Mouse (Mus musculus): Measurements from ENCODE around the gene Tpx2. TPM values are rescaled to one million over a fixed set of nuclear protein-coding genes. Genes with fewer than 3 reads are reported as not detected.
A peak's percentile ranks its signal among the peaks of the same experiment; 100 is the strongest.

Gene Tpx2
- polyA plus RNA-seq, 1 experiment: 183 TPM

DNA sequence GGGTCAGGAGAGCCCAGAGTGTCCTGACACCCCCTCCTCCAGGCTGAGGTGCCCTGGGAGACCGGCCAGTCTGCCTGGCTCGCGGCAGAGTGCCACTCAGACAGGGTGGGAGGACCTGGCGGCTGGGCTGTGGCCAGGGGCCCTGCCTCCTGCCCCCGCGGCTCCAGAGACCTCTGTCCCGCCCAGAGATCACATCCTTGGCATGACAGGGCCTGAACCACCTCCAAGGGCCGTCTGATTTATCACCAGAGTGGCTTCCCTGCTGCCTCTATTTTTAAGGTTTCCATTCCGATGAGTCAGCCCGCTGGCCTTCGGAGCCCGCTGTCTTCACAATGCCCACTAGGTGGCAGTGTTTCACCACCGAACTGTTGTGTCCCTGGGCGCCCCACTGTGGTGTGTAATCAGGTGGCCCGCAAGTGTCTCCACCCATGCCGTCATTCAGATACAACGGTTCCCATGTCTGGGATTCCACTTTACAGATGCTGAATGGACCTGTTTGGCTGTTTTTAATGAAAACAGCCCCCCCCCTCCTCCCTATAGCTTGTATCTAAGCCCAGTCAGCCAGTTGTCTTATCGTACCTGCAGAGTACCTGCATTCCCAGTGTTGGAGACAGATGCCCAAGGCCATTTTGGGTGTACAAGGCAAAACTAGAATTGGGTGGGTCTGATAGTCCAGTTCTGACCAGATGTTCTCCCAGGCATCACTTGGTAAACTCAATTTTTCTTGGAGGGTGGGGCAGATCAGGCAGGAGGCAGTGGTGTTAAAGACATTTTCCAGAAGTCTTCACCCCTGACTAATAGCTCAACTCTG, 66.8 kb downstream of the Tpx2 start:
- no peaks in the 10 kb centered on the region for H3K4me1 ChIP-seq (ENCODE audit: control insufficient read depth, insufficient read depth, low read length)
- H3K9me3 ChIP-seq (replicated peaks; ENCODE audit: control insufficient read depth, insufficient read depth, low read length, poor library complexity, severe bottlenecking): no peaks in the 10 kb centered on the region
- H3K36me3 ChIP-seq (ENCODE audit: control insufficient read depth, insufficient read depth, low read length, poor library complexity, severe bottlenecking): no peaks in the 10 kb centered on the region
- H3K27me3 ChIP-seq (ENCODE audit: control insufficient read depth, insufficient read depth, low read length, poor library complexity, severe bottlenecking): no peaks in the 10 kb centered on the region
- H3K9ac ChIP-seq (ENCODE audit: low read depth, poor library complexity, severe bottlenecking): no peak overlapping the region
- no peak overlapping the region for H3K4me3 ChIP-seq (ENCODE audit: low read depth, low read length)
- no peak overlapping the region for H3K27ac ChIP-seq (ENCODE audit: insufficient read depth, low read length)
- TF ChIP-seq POLR2A (IDR thresholded peaks at IDR 0.05; ENCODE audit: insufficient read depth, low read length): no peak
- no peak for TF ChIP-seq EP300 (IDR thresholded peaks at IDR 0.05; ENCODE audit: insufficient read depth, low read depth, low read length)
- TF ChIP-seq CTCF (IDR thresholded peaks at IDR 0.05; ENCODE audit: low read depth, low read length): peak; percentile 95

- no peaks in the 10 kb centered on the region for H3K9me3 ChIP-seq (replicated peaks; ENCODE audit: control insufficient read depth, insufficient read depth, low read length, poor library complexity, severe bottlenecking)
- H3K9ac ChIP-seq (ENCODE audit: low read depth, poor library complexity, severe bottlenecking): no peak overlapping the region
- no peak overlapping the region for H3K27ac ChIP-seq (ENCODE audit: insufficient read depth, low read length)
- no peaks in the 10 kb centered on the region for H3K36me3 ChIP-seq (ENCODE audit: control insufficient read depth, insufficient read depth, low read length, poor library complexity, severe bottlenecking)
- TF ChIP-seq EP300 (IDR thresholded peaks at IDR 0.05; ENCODE audit: insufficient read depth, low read depth, low read length) (no peak), CTCF (IDR thresholded peaks at IDR 0.05; ENCODE audit: low read depth, low read length) (no peak), POLR2A (IDR thresholded peaks at IDR 0.05; ENCODE audit: insufficient read depth, low read length) (no peak)
- H3K4me1 ChIP-seq (ENCODE audit: control insufficient read depth, insufficient read depth, low read length): no peaks in the 10 kb centered on the region
- no peak overlapping the region for H3K4me3 ChIP-seq (ENCODE audit: low read depth, low read length)
- H3K27me3 ChIP-seq (ENCODE audit: control insufficient read depth, insufficient read depth, low read length, poor library complexity, severe bottlenecking): no peaks in the 10 kb centered on the region
Observed at GRCm38 (mm10) chr2:152915453-152915852, 67.7 kb downstream of the Tpx2 start.

DNA sequence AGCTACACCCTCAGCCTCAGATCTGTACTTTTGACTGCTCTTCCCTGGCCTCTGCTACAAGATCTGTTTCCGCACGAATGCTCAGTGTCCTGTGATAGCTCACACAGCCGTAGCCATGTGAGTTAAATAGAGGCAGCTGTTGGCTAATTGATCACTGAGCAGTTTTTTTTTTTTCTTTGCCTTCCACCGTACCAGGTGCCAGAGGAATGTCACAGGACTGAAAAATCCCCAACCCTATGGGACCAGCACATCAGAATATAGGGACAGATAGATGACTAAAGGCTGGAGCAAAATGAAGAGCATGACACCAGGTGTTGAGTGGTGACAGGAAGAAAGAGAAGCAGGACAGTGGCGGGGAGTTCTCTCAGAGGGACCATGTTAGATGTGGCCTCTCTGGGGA, 68.3 kb downstream of the Tpx2 start:
- H3K4me1 ChIP-seq (ENCODE audit: control insufficient read depth, insufficient read depth, low read length): no peaks in the 10 kb centered on the region
- H3K9ac ChIP-seq (ENCODE audit: low read depth, poor library complexity, severe bottlenecking): no peak overlapping the region
- H3K27ac ChIP-seq (ENCODE audit: insufficient read depth, low read length): no peak overlapping the region
- no peak overlapping the region for H3K4me3 ChIP-seq (ENCODE audit: low read depth, low read length)
- TF ChIP-seq POLR2A (IDR thresholded peaks at IDR 0.05; ENCODE audit: insufficient read depth, low read length) (no peak), CTCF (IDR thresholded peaks at IDR 0.05; ENCODE audit: low read depth, low read length) (no peak), EP300 (IDR thresholded peaks at IDR 0.05; ENCODE audit: insufficient read depth, low read depth, low read length) (no peak)
- H3K36me3 ChIP-seq (ENCODE audit: control insufficient read depth, insufficient read depth, low read length, poor library complexity, severe bottlenecking): no peaks in the 10 kb centered on the region
- no peaks in the 10 kb centered on the region for H3K27me3 ChIP-seq (ENCODE audit: control insufficient read depth, insufficient read depth, low read length, poor library complexity, severe bottlenecking)
- H3K9me3 ChIP-seq (replicated peaks; ENCODE audit: control insufficient read depth, insufficient read depth, low read length, poor library complexity, severe bottlenecking): no peaks in the 10 kb centered on the region

GRCm38 (mm10) chr2:152917671-152918070, 69.9 kb downstream of the Tpx2 start:
- Histone ChIP-seq H3K36me3 (ENCODE audit: control insufficient read depth, insufficient read depth, low read length, poor library complexity, severe bottlenecking) (no peaks in the 10 kb centered on the region), H3K9ac (ENCODE audit: low read depth, poor library complexity, severe bottlenecking) (no peak overlapping the region), H3K4me1 (ENCODE audit: control insufficient read depth, insufficient read depth, low read length) (no peaks in the 10 kb centered on the region)

GRCm38 (mm10) chr2:152922376-152922775, 74.6 kb downstream of the Tpx2 start:
- TF ChIP-seq POLR2A (IDR thresholded peaks at IDR 0.05; ENCODE audit: insufficient read depth, low read length) (no peak), CTCF (IDR thresholded peaks at IDR 0.05; ENCODE audit: low read depth, low read length) (peak; percentile 5)
- H3K9ac ChIP-seq (ENCODE audit: low read depth, poor library complexity, severe bottlenecking): no peak overlapping the region
- H3K4me3 ChIP-seq (ENCODE audit: low read depth, low read length): no peak overlapping the region
- H3K9me3 ChIP-seq (replicated peaks; ENCODE audit: control insufficient read depth, insufficient read depth, low read length, poor library complexity, severe bottlenecking): no peaks in the 10 kb centered on the region
- no peaks in the 10 kb centered on the region for H3K36me3 ChIP-seq (ENCODE audit: control insufficient read depth, insufficient read depth, low read length, poor library complexity, severe bottlenecking)
- no peaks in the 10 kb centered on the region for H3K27me3 ChIP-seq (ENCODE audit: control insufficient read depth, insufficient read depth, low read length, poor library complexity, severe bottlenecking)
- H3K27ac ChIP-seq (ENCODE audit: insufficient read depth, low read length): no peak overlapping the region
- H3K4me1 ChIP-seq (ENCODE audit: control insufficient read depth, insufficient read depth, low read length): no peaks in the 10 kb centered on the region

More at GRCm38 (mm10) chr2:152917671-152918070, 69.9 kb downstream of the Tpx2 start:
- no peaks in the 10 kb centered on the region for H3K9me3 ChIP-seq (replicated peaks; ENCODE audit: control insufficient read depth, insufficient read depth, low read length, poor library complexity, severe bottlenecking)
- no peak for TF ChIP-seq EP300 (IDR thresholded peaks at IDR 0.05; ENCODE audit: insufficient read depth, low read depth, low read length)
- TF ChIP-seq POLR2A (IDR thresholded peaks at IDR 0.05; ENCODE audit: insufficient read depth, low read length): no peak
- TF ChIP-seq CTCF (IDR thresholded peaks at IDR 0.05; ENCODE audit: low read depth, low read length): no peak
- H3K27ac ChIP-seq (ENCODE audit: insufficient read depth, low read length): no peak overlapping the region
- H3K27me3 ChIP-seq (ENCODE audit: control insufficient read depth, insufficient read depth, low read length, poor library complexity, severe bottlenecking): no peaks in the 10 kb centered on the region
- H3K4me3 ChIP-seq (ENCODE audit: low read depth, low read length): no peak overlapping the region

DNA sequence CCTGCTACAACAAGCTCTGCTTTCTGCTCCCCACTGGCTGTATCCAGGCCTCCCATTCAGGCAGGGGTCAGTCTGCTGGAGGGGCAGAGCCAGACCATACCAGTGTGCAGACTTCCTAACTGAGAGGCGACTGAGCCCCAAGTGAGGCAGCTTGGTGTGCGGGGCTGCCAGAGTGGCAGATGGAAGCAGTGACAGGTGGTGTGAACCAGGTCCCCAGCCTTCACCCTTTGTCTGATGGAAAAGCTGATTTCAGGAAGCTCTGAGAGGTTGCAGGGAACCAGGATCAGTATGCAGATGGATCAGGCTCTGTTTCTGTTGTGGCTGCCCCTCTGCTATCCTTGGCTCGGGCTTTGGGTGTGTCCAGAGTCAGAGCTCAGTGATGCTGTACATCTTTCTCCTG, 75.9 kb downstream of the Tpx2 start:
- Histone ChIP-seq H3K4me1 (ENCODE audit: control insufficient read depth, insufficient read depth, low read length) (no peaks in the 10 kb centered on the region), H3K36me3 (ENCODE audit: control insufficient read depth, insufficient read depth, low read length, poor library complexity, severe bottlenecking) (no peaks in the 10 kb centered on the region), H3K27me3 (ENCODE audit: control insufficient read depth, insufficient read depth, low read length, poor library complexity, severe bottlenecking) (no peaks in the 10 kb centered on the region), H3K4me3 (ENCODE audit: low read depth, low read length) (no peak overlapping the region), H3K27ac (ENCODE audit: insufficient read depth, low read length) (no peak overlapping the region), H3K9ac (ENCODE audit: low read depth, poor library complexity, severe bottlenecking) (no peak overlapping the region), H3K9me3 (replicated peaks; ENCODE audit: control insufficient read depth, insufficient read depth, low read length, poor library complexity, severe bottlenecking) (no peaks in the 10 kb centered on the region)
- TF ChIP-seq EP300 (IDR thresholded peaks at IDR 0.05; ENCODE audit: insufficient read depth, low read depth, low read length) (no peak), POLR2A (IDR thresholded peaks at IDR 0.05; ENCODE audit: insufficient read depth, low read length) (no peak), CTCF (IDR thresholded peaks at IDR 0.05; ENCODE audit: low read depth, low read length) (no peak)
